ENCODE assay signal across 13 mouse cellular contexts in the genomic region with DNA sequence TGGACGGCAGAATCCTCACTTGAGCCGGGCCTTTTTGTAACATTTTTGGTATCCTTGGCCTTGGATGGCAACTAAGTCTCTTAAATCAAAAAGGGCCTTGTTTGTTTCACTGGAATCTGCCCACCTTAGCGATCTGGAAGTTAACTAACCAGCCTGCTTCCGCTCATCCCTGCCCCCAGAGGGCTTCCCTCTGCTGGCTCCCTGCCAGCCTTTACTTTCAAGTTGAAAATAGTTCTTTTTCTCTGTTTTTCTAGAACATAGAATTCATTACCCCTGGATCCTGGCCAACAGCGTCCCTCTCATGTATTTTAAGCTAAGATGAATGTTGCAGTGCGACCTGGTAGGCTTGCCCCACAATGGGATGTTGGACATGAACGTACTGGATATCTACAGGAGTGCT. TPM values are rescaled to one million over a fixed set of nuclear protein-coding genes. Genes with fewer than 3 reads are reported as not detected.
A peak's percentile ranks its signal among the peaks of the same experiment; 100 is the strongest.
DNase-seq lines count a peak whose midpoint lies in the region; ATAC-seq and TF ChIP-seq lines count a peak whose summit lies in the region.
"Had no signal": no experiment of that assay in that cellular context is flagged by ENCODE, and none has a peak within 500 bp of the region (broad histone marks: within the 10 kb centered on the region; RNA-seq: fewer than 3 reads in every experiment).

No protein-coding gene starts in this region.

- no peaks in the 10 kb centered on the region for H3K36me3 ChIP-seq in kidney, postnatal 0 days (ENCODE audit: insufficient read depth, low read length)
- H3K36me3 ChIP-seq in midbrain, embryonic 14.5 days (ENCODE audit: control insufficient read depth, insufficient read depth, low read length): no peaks in the 10 kb centered on the region
- no peaks in the 10 kb centered on the region for H3K36me3 ChIP-seq in midbrain, embryonic 16.5 days (ENCODE audit: control insufficient read depth, insufficient read depth, low read length)

- peak; percentile 8 for DNase-seq in embryo, embryonic 11.5 days (ENCODE audit: low read depth, low spot score)
- DNase-seq in embryo, embryonic 10 days (ENCODE audit: low spot score): no peak
- DNase-seq in kidney, postnatal 0 days (ENCODE audit: low spot score): peak; percentile 52
- DNase-seq in kidney, adult 9 months: no peak
- peak; percentile 47 for DNase-seq in midbrain, embryonic 14.5 days
- DNase-seq in right cerebral cortex, postnatal 4 days: peak; percentile 55
- DNase-seq in frontal cortex, postnatal 25 days (ENCODE audit: low spot score in 2 of 2): no peak
- DNase-seq: B cell, adult 2 months; cerebellum, postnatal 36 days; liver, postnatal 0 days; thymus, postnatal 14 days had no signal

- H3K4me3 ChIP-seq in kidney, postnatal 0 days (replicated peaks; ENCODE audit: low read depth, low read length): no peak overlapping the region
- H3K4me3 ChIP-seq in midbrain, embryonic 14.5 days (replicated peaks; ENCODE audit: low read depth, low read length): no peak overlapping the region
- H3K4me3 ChIP-seq in midbrain, embryonic 16.5 days (ENCODE audit: low read depth, low read length): no peak overlapping the region

- 30% methylated on average over 7 of the region's 7 CpGs for WGBS in kidney, postnatal 0 days
- 51% methylated on average over 7 of the region's 7 CpGs for WGBS in midbrain, embryonic 14.5 days
- WGBS in midbrain, embryonic 16.5 days: 41% methylated on average over 7 of the region's 7 CpGs

- no peak for ATAC-seq in kidney, postnatal 0 days (replicated peaks; ENCODE audit: low FRiP score, low read depth)
- no peak for ATAC-seq in midbrain, embryonic 14.5 days (ENCODE audit: low FRiP score, low TSS enrichment)
- ATAC-seq in midbrain, embryonic 16.5 days: no peak
- ATAC-seq: hindbrain, embryonic 16.5 days; liver, postnatal 0 days had no signal

- no peaks in the 10 kb centered on the region; the same call in 1 of the 2 replicates for H3K4me1 ChIP-seq in kidney, postnatal 0 days (replicated peaks; ENCODE audit: insufficient read depth, low read length)
- H3K4me1 ChIP-seq in midbrain, embryonic 14.5 days (ENCODE audit: control insufficient read depth, insufficient read depth, low read length): 0 out of 2 replicates have a peak, but pooled peaks cover 4% of the 10 kb centered on the region
- no peaks in the 10 kb centered on the region; the same call in 1 of the 2 replicates for H3K4me1 ChIP-seq in midbrain, embryonic 16.5 days (ENCODE audit: control insufficient read depth, insufficient read depth, low read length)

- no peak for TF ChIP-seq CTCF in kidney, postnatal 0 days (IDR thresholded peaks at IDR 0.05; ENCODE audit: low read depth)

- no peaks in the 10 kb centered on the region for H3K9me3 ChIP-seq in kidney, postnatal 0 days (replicated peaks; ENCODE audit: low read length)
- no peaks in the 10 kb centered on the region for H3K9me3 ChIP-seq in midbrain, embryonic 14.5 days (ENCODE audit: control insufficient read depth, low read length)
- H3K9me3 ChIP-seq in midbrain, embryonic 16.5 days (replicated peaks; ENCODE audit: control insufficient read depth, low read length, poor library complexity, severe bottlenecking): no peaks in the 10 kb centered on the region

- no peak overlapping the region for H3K9ac ChIP-seq in kidney, postnatal 0 days (ENCODE audit: low read depth, low read length)
- H3K9ac ChIP-seq in midbrain, embryonic 14.5 days (replicated peaks; ENCODE audit: low read length): no peak overlapping the region
- H3K9ac ChIP-seq in midbrain, embryonic 16.5 days (ENCODE audit: low read depth, low read length): no peak overlapping the region
- H3K9ac ChIP-seq: liver, postnatal 0 days had no signal

- H3K4me2 ChIP-seq in kidney, postnatal 0 days (ENCODE audit: low read length): no peak overlapping the region
- no peak overlapping the region for H3K4me2 ChIP-seq in midbrain, embryonic 14.5 days (ENCODE audit: low read length)
- no peak overlapping the region for H3K4me2 ChIP-seq in midbrain, embryonic 16.5 days (ENCODE audit: low read length)

- H3K27ac ChIP-seq in kidney, postnatal 0 days: no peak overlapping the region
- no peak overlapping the region for H3K27ac ChIP-seq in midbrain, embryonic 14.5 days (replicated peaks; ENCODE audit: low read depth, low read length)
- H3K27ac ChIP-seq in midbrain, embryonic 16.5 days (ENCODE audit: low read length): no peak overlapping the region

- no peaks in the 10 kb centered on the region for H3K27me3 ChIP-seq in kidney, postnatal 0 days (ENCODE audit: insufficient read depth, low read length)
- H3K27me3 ChIP-seq in midbrain, embryonic 14.5 days (ENCODE audit: control insufficient read depth, insufficient read depth, low read length): no peaks in the 10 kb centered on the region
- H3K27me3 ChIP-seq in midbrain, embryonic 16.5 days (ENCODE audit: control insufficient read depth, insufficient read depth, low read depth, low read length): no peaks in the 10 kb centered on the region

RNA-seq across cellular contexts. Expression of a gene that starts 11.1 kb away (rescaled TPM):
- 25.4 and 25.8 TPM in 2 replicates for polyA plus RNA-seq in kidney, postnatal 0 days (2015; fragmentation: Nextera tagmentation; extraction: Ambion mirVana)
- polyA plus RNA-seq in midbrain, embryonic 14.5 days (2014; fragmentation: Nextera tagmentation; extraction: Ambion mirVana): 9.4 and 13.1 TPM in 2 replicates
- polyA plus RNA-seq in midbrain, embryonic 16.5 days (2015; fragmentation: Nextera tagmentation; extraction: Ambion mirVana): 13.2 and 14.2 TPM in 2 replicates

Comparison
In these comparisons a context has a peak if more than half of its experiments do, and no peak if none do; other contexts are left out.
1. DNase-seq: peak in embryo, embryonic 11.5 days (single experiment), kidney, postnatal 0 days (single experiment), midbrain, embryonic 14.5 days (single experiment) and right cerebral cortex, postnatal 4 days (single experiment); none in embryo, embryonic 10 days (single experiment), kidney, adult 9 months (single experiment) and frontal cortex, postnatal 25 days (0 of 2).